Mouse (Mus musculus) lung, postnatal 0 days (tissue): Measurements from ENCODE around the gene Ptpn3.

Source experiments
- CTCF ChIP-seq: IDR thresholded peaks from 2 replicates; pipeline ENCODE4 v1.5.1; 2016; ENCODE audit warnings: antibody characterized with exemption, mild to moderate bottlenecking
- EP300 ChIP-seq: IDR thresholded peaks from 2 replicates; pipeline ENCODE4 v1.6.1; 2016; ENCODE audit warnings: antibody characterized with exemption, mild to moderate bottlenecking, control low read depth

DNA sequence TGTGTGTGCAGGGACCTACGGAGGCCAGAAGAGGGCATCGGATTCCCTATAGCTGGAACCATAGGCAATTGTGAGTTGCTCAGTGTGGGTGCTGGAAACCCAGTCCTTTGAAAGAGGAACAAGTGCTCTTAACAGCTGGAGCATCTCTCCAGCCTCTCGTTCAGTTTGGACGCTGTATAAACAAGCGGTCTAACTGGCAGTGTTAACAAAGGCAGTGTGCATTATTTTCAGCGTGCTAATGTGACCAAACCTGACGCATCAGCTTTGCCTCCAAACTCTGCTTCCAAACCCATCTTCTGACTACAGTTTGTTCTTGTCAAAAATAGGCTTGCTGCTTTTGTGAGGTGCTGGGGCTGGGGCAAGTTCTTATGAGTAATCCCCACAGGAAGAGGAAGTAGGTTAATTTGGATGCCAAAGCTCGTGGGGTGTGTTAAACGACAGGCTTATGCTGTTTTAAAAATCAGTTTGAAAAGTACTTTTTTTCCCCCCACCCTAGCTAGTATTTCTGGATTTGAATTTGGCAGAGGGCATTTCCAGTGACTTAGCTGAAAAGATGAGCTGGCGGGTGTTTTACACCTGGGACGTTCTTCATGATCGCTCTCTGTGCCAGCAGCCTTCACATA is 32.4 kb upstream of the Ptpn3 start:
- TF ChIP-seq CTCF (no peak), EP300 (no peak)
